Mouse (Mus musculus): Measurements from ENCODE around the gene Kirrel3.

The Kirrel3 gene

DNA sequence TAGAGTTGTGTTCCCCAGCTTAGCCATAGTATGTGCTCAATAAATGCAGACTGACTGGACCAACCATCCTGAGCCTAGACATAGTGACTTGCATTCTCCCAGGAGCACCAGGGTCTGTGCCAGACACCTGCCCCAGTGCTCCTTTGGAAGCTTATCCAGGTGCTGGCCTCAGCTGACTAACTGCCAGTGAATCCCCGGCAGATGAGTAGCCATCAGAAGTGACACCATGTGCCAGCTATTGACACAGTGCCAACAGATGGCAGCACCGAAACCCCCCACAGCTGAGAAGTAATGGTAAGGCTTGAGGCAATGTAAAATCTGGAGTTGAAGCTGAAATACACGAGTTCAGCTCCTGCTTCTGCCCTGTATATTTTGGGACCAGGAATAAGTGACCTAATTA, 399.2 kb downstream of the Kirrel3 start:
- no peak for DNase-seq (ENCODE audit: low spot score in 2 of 2)

DNA sequence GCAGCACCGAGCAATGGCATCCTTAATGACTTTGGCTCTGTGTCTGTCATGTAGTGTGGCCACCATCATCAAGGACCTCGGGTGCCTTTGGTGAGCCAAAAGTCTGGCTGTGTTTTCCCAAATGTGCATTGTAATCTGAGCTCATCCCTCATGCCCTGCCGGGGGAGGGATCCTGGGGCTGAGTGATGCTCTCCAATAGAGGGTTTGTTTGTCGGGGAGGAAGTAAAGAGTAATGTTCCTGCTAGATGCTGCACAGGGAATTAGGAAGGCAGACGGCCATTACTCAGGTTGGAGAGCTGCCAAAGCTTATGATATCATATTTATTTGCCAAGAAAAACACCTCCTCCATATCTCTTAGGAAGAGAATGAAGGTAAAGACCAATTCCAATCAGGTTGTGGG, 401.1 kb downstream of the Kirrel3 start:
- DNase-seq (ENCODE audit: low spot score in 2 of 2) = no peak

GRCm38 (mm10) chr9:34887196-34887595, 401.5 kb downstream of the Kirrel3 start:
- DNase-seq (ENCODE audit: low spot score in 2 of 2) = no peak

- no peak for DNase-seq (ENCODE audit: low spot score in 2 of 2)
Measured at GRCm38 (mm10) chr9:34888298-34888697, 402.6 kb downstream of the Kirrel3 start.

DNA sequence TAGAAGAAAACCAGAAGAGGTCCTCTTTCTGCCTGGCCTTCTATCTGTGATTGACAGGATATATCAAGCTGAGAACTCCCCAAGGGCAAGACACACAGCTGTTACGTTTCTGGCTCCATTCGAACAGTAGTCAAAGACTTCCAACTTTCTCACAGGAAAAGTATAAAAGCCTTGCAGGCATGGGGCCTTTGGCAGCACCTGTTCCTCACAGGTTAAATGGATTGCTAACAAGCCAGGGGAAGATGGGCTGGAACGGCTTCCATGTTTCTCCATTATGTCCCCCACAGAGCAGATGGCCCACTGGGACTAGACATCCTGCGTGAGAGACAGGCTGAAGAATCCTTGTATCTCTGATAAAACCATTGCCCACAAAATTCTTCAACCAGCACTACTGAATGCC, 415.5 kb downstream of the Kirrel3 start:
- DNase-seq (ENCODE audit: low spot score in 2 of 2) = no peak

- DNase-seq (ENCODE audit: low spot score in 2 of 2) = no peak
Measured at GRCm38 (mm10) chr9:34901888-34902287, 416.2 kb downstream of the Kirrel3 start.

DNA sequence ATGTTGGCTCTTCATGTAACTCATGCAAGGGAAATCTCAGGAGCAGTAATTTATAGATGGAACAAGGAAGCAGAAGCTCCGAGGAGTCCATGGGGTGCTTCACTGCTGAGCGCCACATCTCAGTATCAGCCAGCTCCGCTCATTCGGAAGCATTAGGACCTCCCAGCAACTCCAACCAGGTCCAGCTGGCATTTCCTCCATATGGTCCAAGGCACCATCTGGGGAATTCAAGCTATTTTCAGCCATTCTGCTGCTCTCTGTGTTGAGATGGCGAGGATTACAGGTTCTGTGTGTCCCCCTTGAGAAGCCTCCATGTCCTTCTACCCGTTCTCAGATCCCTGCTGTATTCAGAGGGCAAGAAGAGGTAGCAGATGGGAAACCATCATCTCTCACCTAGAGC, 419.5 kb downstream of the Kirrel3 start:
- DNase-seq (ENCODE audit: low spot score in 2 of 2) = no peak

- no peak for DNase-seq (ENCODE audit: low spot score in 2 of 2)
Measured at GRCm38 (mm10) chr9:34908040-34908439, 422.3 kb downstream of the Kirrel3 start.

DNA sequence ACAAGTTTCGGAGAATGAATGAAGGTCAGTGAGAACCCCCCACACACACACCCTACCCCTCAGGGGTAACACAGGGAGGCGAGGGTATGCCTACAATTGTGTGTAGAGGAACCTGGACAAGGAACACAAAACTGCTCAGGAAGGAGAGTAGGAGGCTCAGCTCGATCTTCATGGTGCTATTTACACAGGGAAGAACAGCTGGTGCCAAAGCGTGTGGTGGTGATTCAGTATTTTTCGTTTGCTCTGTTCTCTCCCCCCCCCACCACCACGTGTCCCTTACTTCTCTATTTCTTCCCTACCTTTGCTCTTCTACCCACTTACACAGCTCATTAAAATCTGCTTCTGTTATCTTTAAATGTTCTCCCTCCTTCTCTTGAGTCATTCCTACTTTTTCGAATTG, 426.1 kb downstream of the Kirrel3 start:
- DNase-seq (ENCODE audit: low spot score in 2 of 2) = no peak

- no peak for DNase-seq (ENCODE audit: low spot score in 2 of 2)
Measured at GRCm38 (mm10) chr9:34912273-34912972, 426.7 kb downstream of the Kirrel3 start.

- DNase-seq (ENCODE audit: low spot score in 2 of 2) = peak in 1 of 2 experiments; percentile 41
Measured at GRCm38 (mm10) chr9:34912996-34913395, 427.3 kb downstream of the Kirrel3 start.

DNA sequence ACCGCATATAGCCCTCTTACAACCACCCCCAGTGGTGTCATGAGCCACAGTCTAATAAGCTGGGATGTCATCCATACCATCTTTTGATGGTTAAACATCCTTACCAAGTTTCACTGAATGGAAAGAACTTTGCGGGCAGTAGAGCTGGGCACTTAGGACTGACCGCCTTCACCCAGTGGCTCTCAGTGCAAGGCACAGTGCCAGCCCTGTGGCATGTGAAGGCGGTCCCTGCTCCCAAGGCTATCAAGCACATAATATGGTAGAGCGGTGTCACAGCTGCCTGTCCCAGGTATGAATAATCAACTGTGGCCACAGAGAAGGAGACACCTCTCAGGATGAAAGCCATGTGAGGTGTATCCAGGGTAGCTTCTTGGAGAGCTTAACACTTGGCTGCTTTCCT, 433.3 kb downstream of the Kirrel3 start:
- DNase-seq (ENCODE audit: low spot score in 2 of 2) = no peak

DNA sequence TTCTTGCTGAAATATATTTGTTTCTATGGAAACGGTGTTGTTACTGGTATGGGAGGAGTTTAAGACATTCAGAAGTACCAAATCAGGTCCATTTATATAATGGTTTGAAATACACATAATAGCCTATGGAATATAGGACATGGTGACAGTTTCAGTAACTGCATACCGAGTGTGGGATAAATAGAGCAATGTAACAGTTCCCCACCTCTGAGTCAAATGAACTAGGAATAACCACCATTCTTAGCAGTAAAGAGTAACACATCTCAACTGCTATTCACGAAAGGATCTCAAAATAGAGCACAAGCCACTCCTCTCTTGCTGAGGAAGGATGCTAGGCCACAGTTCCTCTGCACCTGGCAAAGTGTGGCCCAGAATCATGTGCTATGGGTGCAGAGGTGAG, 434.4 kb downstream of the Kirrel3 start:
- no peak for DNase-seq (ENCODE audit: low spot score in 2 of 2)

GRCm38 (mm10) chr9:34921941-34922340, 436.2 kb downstream of the Kirrel3 start:
- DNase-seq (ENCODE audit: low spot score in 2 of 2) = no peak

DNA sequence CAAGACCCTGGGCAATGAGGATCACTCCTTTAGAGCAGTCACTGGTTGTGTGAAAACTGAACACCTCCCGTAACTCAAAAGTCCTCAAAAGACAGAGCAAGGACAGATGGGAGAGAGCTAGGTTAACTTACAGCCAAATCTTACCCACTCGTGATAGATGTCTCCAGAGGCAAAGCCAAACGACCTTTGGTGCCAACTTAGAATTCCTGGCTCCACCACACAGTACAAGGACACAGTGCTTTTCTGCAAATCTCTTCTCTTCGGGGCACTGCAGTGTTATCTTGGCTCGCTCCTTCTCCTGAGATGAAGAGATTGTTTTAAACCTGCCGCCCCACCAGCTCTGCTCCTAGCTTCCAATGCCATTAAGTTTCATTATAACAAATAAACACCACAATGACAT, 437.0 kb downstream of the Kirrel3 start:
- no peak for DNase-seq (ENCODE audit: low spot score in 2 of 2)

DNA sequence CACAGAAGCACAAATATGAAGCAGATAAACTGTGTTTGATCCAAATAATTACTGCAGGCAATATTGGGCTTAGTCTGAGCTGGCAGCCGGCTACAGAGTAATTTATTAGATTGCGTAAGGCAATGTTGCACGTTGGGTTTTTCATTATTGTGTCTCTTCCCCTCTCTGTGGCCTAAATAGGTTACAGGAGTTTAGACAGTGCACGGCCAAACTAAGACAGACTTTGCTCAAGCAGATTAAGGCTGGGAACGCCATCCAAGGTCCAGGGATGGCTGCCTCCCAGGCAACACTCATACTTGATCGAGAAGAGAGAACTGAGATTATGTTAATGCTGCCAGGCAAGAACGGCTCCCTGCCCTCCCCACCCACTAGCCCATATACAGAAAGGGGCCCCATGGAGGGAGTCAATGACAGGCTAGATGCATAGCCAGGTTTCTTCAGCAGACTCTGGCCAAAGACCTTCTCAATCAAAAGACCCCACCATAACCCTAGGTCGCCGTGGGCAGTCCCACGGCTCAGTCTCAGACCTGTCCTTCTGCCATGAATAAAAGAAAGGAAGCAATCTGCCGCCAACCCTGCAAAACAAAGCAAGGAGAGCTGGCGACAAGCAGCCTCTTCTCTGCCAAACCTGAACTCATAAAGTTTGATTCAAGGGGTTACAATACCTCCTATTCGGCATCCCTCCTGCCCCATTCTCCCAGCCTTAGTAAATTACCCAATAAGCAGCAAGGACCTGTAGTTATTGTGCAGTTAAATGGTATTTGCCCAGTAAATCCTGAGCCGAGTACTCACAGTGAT, 437.6 kb downstream of the Kirrel3 start:
- no peak for DNase-seq (ENCODE audit: low spot score in 2 of 2)

DNA sequence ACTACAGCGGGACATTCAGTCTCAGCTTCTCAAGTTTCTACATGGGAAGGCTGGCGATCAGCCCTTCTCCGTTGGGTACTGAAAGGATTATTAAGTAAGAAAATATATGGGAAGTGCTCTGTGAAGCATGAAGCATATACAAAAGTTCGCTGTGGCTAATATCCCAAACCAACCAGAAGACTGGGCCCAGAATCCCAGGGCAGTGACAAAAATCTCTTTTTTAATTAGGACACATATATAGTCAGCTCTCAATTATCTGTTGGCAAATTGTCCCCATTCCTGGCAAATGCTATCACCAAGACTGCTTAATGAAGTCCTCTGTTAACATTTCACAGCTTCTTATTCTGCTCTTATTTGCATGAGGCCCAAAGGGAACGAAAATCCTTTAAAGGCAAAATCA, 439.9 kb downstream of the Kirrel3 start:
- no peak for DNase-seq (ENCODE audit: low spot score in 2 of 2)

GRCm38 (mm10) chr9:34930371-34930770, 444.7 kb downstream of the Kirrel3 start:
- no peak for DNase-seq (ENCODE audit: low spot score in 2 of 2)

- no peak for DNase-seq (ENCODE audit: low spot score in 2 of 2)
Measured at GRCm38 (mm10) chr9:34938140-34938539, 452.4 kb downstream of the Kirrel3 start.

- no peak for DNase-seq (ENCODE audit: low spot score in 2 of 2)
Measured at GRCm38 (mm10) chr9:34939621-34940020, 453.9 kb downstream of the Kirrel3 start.

GRCm38 (mm10) chr9:34942122-34942831, 456.6 kb downstream of the Kirrel3 start:
- DNase-seq (ENCODE audit: low spot score in 2 of 2) = no peak

GRCm38 (mm10) chr9:34942996-34943395, 457.3 kb downstream of the Kirrel3 start:
- no peak for DNase-seq (ENCODE audit: low spot score in 2 of 2)

GRCm38 (mm10) chr9:34945301-34945700, 459.6 kb downstream of the Kirrel3 start:
- no peak for DNase-seq (ENCODE audit: low spot score in 2 of 2)

All from spleen, postnatal 10 days (tissue).